Mouse (Mus musculus): ENCODE measurements at regions not wholly inside any gene's neighbourhood (a gene's known extent, or its start where the extent isn't known, plus 50 kb on each side); places are given as distances from the start of the nearest gene placed in this dataset.

GRCm38 (mm10) chr12:110188641-110189328 is 90.1 kb upstream of the Dio3 start:
- no peak for DNase-seq

DNA sequence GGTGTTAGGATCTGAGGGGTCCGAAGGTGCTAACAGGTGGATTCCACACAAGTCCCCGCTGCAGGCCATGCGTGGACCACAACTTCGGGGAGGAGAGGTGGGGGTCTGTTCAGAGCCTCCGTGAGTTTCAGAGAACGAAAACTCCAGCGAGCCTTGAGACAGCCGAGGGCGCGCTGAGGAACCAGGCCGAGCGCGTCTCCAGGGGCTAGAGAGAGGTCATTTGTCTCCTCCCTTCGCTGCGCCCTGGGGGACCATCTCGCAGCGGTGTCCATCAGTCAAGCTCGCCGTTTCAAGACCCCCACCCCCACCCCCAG is 89.6 kb upstream of the Dio3 start:
- DNase-seq = no peak

GRCm38 (mm10) chr12:110192186-110192585 is 86.7 kb upstream of the Dio3 start:
- no peak for DNase-seq

- no peak for DNase-seq
These were observed 81.5 kb upstream of the Dio3 start for GRCm38 (mm10) chr12:110197366-110197765.

- no peak for DNase-seq
These were observed 78.4 kb upstream of the Dio3 start for GRCm38 (mm10) chr12:110200471-110200870.

- no peak for DNase-seq
These were observed 78.0 kb upstream of the Dio3 start for GRCm38 (mm10) chr12:110200887-110201286.

GRCm38 (mm10) chr12:110203271-110204014 is 75.4 kb upstream of the Dio3 start:
- no peak for DNase-seq

GRCm38 (mm10) chr12:110204246-110204989 is 74.5 kb upstream of the Dio3 start:
- DNase-seq = no peak

DNA sequence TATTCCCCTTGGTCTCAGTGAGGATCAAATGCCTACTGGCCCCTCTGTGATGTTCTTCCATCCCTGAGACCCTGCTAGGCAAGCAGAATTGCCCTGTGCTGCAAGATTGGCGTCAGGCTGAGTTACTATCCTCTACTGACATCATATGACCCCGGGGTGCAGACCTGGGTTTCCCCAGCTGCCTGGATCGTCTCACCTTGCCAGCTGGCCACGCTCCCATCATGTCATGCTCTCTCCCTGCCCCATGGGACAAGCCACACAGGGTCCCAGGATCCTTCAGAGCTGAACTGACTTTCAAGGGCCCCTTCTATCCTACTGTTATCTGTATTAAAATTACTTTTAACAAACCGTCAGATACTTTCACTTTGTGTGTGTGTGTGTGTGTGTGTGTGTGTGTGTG is 72.6 kb upstream of the Dio3 start:
- DNase-seq = no peak

GRCm38 (mm10) chr12:110206812-110207211 is 72.1 kb upstream of the Dio3 start:
- no peak for DNase-seq

DNA sequence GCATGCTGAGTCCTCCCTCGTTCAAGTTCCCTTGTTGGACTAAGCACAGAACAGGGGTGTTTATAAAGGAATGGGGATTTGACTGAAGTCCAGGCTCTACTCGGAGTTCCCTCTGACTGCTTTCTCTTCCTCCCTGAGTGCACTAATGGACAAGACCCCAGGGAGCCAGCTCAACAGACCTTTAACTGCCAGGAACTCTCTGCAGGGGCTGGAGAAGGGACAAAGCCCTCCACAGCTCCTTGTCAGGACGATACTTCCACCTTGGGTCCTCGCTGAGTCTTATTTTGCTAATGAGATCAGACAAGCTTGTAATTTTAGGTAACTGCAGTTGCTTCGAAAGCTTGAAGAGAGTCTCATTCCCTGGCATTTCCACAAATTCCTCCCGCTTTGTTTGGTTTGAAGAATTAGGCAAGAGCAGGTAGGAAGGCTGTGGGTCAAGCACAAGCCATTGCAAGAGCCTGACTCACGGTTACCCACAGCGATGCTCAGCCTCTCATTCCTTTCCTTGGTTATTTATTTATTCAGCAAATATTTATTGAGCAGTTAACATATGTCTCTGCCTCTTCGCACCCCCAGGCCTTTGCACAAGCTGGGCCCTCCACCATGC is 71.5 kb upstream of the Dio3 start:
- DNase-seq = no peak

DNA sequence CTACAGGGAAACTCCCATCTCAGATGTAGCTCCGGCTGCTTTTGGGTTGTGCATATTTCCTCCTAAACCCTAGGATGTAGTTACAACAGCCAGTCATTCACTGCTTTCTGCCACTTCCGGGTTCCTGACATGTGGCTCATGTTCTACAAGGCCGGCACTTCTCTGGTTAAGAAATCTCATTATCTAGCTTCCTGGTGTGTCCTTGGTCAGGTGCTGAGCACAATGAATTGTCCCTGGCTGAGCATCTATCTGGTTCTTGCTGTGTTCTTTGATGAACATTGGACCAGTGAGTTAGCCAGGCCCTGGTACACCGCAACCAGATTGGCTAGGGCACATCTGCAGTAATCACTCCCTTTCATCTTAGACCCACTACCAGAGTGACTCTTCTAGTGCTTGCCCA is 66.2 kb upstream of the Dio3 start:
- DNase-seq = no peak

DNA sequence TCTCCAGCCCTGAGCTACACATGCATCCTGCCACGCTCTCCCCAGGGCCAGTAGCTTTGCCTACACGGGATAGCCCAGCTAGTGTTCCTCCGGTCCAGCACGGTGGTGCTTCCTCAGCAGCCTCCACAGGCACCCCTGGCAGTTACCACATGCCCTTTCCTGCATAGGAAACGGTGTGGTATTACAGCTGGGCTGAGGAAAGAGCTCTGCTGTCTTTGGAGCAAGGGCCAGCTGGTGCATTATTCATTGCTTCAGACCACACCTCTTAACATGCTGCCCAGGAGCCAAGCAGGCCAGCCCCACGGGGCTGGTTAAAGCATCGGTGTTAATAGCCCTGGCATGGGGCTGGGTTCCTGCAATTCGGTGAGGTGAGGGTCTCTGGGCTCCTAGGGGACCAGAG is 64.0 kb upstream of the Dio3 start:
- no peak for DNase-seq

DNA sequence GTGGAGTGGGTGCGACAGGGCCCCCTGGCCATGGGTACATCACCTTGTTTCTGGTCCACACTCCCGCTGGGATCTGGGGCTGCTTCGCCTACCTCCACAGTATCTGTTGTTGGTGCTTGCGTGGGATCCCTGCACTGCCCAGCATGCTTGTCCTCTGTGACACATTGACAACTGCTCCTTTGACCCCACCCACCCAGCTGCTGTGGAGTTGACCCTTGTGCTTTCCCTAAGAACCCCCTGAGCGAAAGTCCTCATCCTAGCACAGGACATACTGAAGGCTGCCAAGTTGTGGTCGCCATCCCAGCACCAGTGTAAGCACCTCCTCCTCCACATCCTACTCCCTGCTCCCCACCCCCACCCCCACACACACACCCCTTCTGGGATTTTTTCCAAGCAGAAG is 63.6 kb upstream of the Dio3 start:
- no peak for DNase-seq

- no peak for DNase-seq
These were observed 59.1 kb upstream of the Dio3 start for GRCm38 (mm10) chr12:110219750-110220149.

GRCm38 (mm10) chr12:110220516-110220915 is 58.4 kb upstream of the Dio3 start:
- DNase-seq = no peak

- no peak for DNase-seq
These were observed 57.7 kb upstream of the Dio3 start for GRCm38 (mm10) chr12:110221184-110221583.

DNA sequence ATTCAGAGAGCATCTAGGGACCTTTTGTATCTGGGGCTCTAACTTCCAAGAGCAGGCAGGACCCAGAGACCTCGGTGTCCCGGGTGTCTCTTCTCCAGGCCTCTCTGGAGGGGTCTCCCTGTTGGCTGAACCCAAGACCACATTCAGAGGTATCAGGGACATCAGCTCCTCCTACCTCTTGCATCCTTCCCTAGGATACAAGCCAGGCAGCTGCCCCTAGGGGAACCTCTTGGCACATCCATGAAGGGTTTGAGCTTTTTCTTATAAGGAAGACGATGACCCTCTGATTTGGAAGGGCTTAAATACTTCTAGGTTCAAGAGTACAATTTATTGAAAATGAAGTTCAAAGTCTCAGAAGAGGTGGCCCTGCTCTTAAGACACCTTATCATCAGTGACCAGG is 57.2 kb upstream of the Dio3 start:
- DNase-seq = no peak

GRCm38 (mm10) chr12:110224250-110224649 is 54.6 kb upstream of the Dio3 start:
- DNase-seq = no peak

DNA sequence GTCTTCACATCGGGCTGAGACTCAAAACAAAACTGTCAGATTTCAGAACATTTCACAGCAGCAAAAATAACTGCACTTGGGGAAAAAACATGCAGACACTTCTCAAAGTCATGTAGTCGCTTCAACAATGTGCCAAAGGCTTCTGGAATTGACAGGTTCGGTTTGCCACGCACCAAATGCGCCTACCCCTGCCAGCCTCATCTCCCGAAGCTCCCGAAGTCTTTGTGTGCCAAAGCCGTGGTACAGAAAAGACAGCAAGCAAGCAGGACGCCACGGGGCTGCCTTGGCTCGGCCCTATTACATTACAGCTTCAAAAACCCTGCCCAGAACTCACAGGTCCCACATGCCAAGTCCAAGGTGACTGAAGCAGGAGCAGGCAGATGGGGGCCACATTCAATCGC is 50.9 kb upstream of the Dio3 start:
- DNase-seq = no peak
